Mouse (Mus musculus): ENCODE measurements around the gene Caskin1.
A peak's percentile ranks its signal among the peaks of the same experiment; 100 is the strongest.
"Not testable (repeated sequence)": the region's sequence is repeated elsewhere in the genome, so short reads cannot be mapped to it uniquely, and the experiment has no call there.

Caskin1 gene

GRCm38 (mm10) chr17:24488186-24488661 lies at the start of gene Caskin1:
Caskin1 (plus strand) TSS chr17:24488601.
- peak; percentile 32 for DNase-seq

DNA sequence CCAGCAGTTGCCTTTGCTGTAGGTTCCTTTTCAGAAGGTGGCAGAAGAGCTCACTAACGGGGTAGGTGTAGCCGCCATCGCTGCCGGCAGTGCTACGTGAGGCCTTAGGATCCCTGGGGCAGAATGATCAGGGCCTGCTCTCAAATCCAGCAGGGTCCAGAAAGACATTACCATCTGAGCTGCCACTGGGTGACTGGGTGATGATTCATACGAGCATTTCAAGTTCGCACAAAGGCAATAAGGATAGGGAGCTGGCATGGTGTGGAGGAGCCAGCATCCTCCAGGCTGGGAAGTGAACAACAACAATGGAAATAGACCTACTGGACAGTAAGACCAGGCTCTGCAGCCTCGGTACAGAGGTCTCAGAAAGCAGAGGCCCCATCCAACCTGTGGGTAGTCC lies 48.0 kb upstream of the Caskin1 start:
- DNase-seq, result no peak

GRCm38 (mm10) chr17:24441148-24441547 lies 47.3 kb upstream of the Caskin1 start:
- no peak for DNase-seq

GRCm38 (mm10) chr17:24442107-24442506 lies 46.3 kb upstream of the Caskin1 start:
- DNase-seq, result no peak

- no peak for DNase-seq
These were observed 45.7 kb upstream of the Caskin1 start, which contains the start of gene Dnase1l2 for GRCm38 (mm10) chr17:24442632-24443155. Dnase1l2 (minus strand) TSS chr17:24443105.

DNA sequence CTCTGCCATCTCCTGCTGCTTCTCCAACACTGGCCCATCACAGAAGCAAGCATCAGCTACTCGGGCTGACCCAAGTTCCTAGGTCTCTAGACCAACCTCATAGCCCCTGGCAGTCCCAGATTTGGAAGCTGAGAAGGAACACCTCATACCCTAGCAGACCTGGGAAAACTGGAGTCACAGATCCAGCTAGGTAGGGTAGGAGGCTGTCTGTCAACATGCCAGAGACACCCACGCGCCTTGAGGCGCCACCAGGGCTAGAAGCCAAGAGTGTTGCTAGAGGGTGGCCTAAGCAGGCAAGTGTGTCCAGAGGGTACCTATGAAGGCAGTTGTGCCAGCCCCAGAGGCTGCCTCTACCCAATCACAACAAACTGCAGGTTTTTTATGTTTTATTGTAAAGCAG lies 45.0 kb upstream of the Caskin1 start:
- DNase-seq, result peak; percentile 47

- no peak for DNase-seq
These were observed 41.8 kb upstream of the Caskin1 start for GRCm38 (mm10) chr17:24446590-24446989.

DNA sequence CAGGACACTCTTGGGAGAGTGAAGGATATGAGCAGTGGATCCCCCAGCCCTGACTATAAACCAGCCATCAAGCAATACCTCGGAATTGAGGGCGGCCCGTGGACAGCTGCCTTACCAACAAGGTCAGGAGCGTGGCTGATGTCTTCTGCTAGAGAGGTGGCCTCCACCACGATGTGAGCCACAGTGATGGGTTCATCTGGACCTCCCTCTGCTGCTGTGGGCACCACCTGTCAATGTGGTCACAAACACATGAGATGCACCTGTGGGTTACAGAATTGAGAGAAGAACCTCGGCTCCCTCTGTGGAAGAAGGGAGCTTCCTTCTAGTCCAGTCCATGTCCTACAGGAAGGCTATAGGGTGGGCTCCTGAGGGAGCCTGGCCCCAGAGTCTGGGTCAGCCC lies 38.9 kb upstream of the Caskin1 start:
- no peak for DNase-seq

DNA sequence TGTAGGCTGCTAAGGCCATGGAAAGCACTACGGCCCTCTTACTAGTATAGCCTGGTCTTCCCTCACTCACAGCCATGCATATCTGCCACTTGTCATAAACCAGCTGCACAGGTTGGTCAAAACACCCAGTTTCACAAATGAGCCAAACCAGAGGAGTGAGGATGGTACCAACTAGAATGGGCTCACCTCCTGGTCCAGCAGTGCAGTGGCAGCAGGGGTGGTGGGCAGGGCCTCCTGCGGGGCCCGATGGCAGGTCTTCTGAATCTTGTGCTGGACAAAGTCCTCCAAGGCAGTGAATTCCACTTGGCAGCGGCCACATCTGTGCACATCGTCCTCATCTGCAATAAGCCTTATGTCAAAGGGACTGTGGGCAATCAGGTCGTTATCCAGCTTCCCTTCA lies 37.2 kb upstream of the Caskin1 start:
- no peak for DNase-seq

- DNase-seq, result no peak
These were observed 35.0 kb upstream of the Caskin1 start for GRCm38 (mm10) chr17:24453372-24453771.

- DNase-seq, result no peak
These were observed 34.1 kb upstream of the Caskin1 start for GRCm38 (mm10) chr17:24454218-24454755.

GRCm38 (mm10) chr17:24454756-24455522 lies 33.5 kb upstream of the Caskin1 start:
- peak; percentile 100 for DNase-seq

GRCm38 (mm10) chr17:24455523-24456206 lies 32.7 kb upstream of the Caskin1 start:
- DNase-seq, result not testable (repeated sequence)

GRCm38 (mm10) chr17:24461580-24461979 lies 26.8 kb upstream of the Caskin1 start:
- DNase-seq, result no peak

DNA sequence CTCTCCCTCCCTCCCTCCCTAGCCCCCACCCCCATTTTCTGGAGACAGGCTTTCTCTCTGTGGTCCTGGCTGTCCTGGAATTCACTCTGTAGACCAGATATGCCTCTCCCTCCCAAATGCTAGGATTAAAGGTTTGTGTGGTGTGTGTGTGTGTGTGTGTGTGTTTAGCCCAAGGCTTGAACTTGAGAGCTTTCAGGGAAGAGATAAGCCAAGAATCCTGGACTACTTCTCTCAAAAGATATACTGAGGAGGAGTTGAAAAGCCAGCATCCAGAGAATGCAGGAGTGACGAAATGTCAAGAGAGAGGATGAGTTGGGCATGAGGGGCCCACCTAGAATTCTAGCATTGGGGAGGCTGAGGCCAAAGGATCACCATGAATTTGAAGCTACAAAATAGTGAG lies 25.5 kb upstream of the Caskin1 start:
- no peak for DNase-seq

- DNase-seq, result no peak
These were observed 24.8 kb upstream of the Caskin1 start for GRCm38 (mm10) chr17:24463374-24464133.

DNA sequence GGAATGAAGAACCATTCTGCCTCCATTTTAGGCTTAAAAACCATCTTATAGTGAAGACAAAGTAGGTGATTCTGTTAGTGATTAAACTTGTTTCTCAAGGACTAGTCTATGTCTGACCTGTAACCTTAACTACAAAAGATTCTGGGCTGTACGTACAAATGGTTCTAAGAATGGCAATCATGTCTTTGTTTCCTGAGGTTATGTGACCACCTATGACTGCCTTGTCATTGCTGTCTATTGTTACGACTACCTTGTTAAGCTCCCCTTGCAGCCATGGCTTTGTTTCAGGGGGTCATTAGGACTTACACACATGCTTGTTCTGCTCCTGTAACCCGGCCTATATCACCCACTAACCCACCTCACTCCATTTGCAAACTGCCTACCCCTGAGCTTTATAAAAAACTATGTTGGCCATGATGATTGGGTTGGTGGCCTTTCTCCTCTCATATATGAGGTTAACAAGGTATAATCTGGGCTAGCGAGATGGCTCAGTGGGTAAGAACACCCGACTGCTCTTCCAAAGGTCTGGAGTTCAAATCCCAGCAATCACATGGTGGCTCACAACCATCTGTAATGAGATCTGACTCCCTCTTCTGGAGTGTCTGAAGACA lies 19.7 kb upstream of the Caskin1 start:
- DNase-seq, result no peak

- DNase-seq, result no peak
These were observed 19.0 kb upstream of the Caskin1 start for GRCm38 (mm10) chr17:24469336-24469909.

DNA sequence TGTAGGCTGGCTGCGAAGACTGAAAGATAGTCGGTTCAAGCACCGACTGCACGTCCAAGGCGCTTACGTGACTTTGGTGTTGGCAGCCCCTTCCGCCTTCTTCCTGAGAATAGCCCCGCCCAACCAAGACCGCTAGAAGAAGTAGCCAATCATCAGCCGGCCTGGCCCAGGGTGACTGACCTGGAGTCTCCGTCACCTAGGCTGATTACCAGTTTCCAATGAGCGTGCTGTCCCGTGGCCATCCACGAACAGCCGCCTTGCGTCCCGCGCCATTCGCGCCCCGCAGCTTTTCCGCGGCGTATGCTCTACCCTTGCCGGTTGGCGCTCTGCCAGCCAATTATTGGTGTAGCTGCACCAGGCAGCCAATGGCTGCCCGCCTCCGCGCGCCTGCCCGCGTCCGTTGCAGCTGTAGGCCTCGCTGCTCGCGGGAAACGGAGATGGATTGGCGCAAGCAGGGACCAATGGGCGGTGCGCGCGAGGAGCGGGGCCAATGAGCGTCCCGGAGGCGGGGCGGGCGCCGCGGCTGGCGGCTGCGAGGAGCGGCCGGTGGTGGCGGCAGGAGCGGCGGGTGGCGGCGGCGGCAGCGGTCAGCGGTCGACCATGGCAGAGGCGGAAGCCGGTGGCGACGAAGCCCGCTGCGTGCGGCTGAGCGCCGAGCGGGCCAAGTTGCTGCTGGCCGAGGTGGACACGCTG lies 18.3 kb upstream of the Caskin1 start, which contains the start of the genes E4f1 and Pgp:
Gene E4f1, minus strand, starts transcription at position 404 of the 693 bp plus-strand sequence.
Gene Pgp, plus strand, starts transcription at position 483 of the 693 bp plus-strand sequence.
- DNase-seq, result peak; percentile 99

- DNase-seq, result peak; percentile 54
These were observed 17.5 kb upstream of the Caskin1 start for GRCm38 (mm10) chr17:24470701-24471527.
